Mouse (Mus musculus) kidney, postnatal 0 days (tissue): ENCODE data around the gene Asap2. TPM values are rescaled to one million over a fixed set of nuclear protein-coding genes. Genes with fewer than 3 reads are reported as not detected.
"Not testable (repeated sequence)": the region's sequence is repeated elsewhere in the genome, so short reads cannot be mapped to it uniquely, and the experiment has no call there.

ENCODE experiments used
- ATAC-seq: fragments of 200-750 bp; cut with Nextera tagmentation; replicated peaks from 2 replicates; pipeline ENCODE4 v1.8.0; 2017; ENCODE audit warnings: low read depth, moderate number of reproducible peaks, moderate TSS enrichment, moderate library complexity; ENCODE audit not compliant: low FRiP score
- DNase-seq: peaks from one replicate; pipeline ENCODE4 v3.0.0-alpha.2; 2016; ENCODE audit warnings: low spot score
- H3K27ac ChIP-seq: fragments of 300-500 bp; sonication (generic); 2 replicates; pipeline ENCODE4 v1.5.1; 2014; ENCODE audit warnings: mild to moderate bottlenecking
- H3K27me3 ChIP-seq: fragments of 300-500 bp; sonication (generic); 2 replicates; pipeline ENCODE4 v1.6.1; 2014; ENCODE audit warnings: low read length, mixed read lengths; ENCODE audit not compliant: insufficient read depth
- H3K36me3 ChIP-seq: fragments of 300-500 bp; sonication (generic); 2 replicates; pipeline ENCODE4 v1.6.1; 2014; ENCODE audit warnings: low read length, mixed read lengths; ENCODE audit not compliant: insufficient read depth
- H3K4me1 ChIP-seq: fragments of 300-500 bp; sonication (generic); replicated peaks from 2 replicates; pipeline ENCODE4 v1.6.1; 2014; ENCODE audit warnings: antibody characterized with exemption, low read length, mixed read lengths; ENCODE audit not compliant: insufficient read depth
- H3K4me2 ChIP-seq: fragments of 300-500 bp; sonication (generic); 2 replicates; pipeline ENCODE4 v1.6.1; 2014; ENCODE audit warnings: mild to moderate bottlenecking, low read length, moderate library complexity, mixed read lengths
- H3K4me3 ChIP-seq: fragments of 300-500 bp; sonication (generic); replicated peaks from 2 replicates; pipeline ENCODE4 v1.5.1; 2014; ENCODE audit warnings: low read depth, low read length
- H3K9ac ChIP-seq: fragments of 300-500 bp; sonication (generic); 2 replicates; pipeline ENCODE4 v1.6.1; 2014; ENCODE audit warnings: low read depth, low read length
- H3K9me3 ChIP-seq: fragments of 300-500 bp; sonication (generic); replicated peaks from 2 replicates; pipeline ENCODE4 v1.6.1; 2016; ENCODE audit warnings: low read length, inconsistent platforms, mixed read lengths
- CTCF ChIP-seq: IDR thresholded peaks from 2 replicates; pipeline ENCODE4 v1.5.1; 2016; ENCODE audit warnings: antibody characterized with exemption, low read depth, mild to moderate bottlenecking, moderate library complexity
- WGBS: fragments of 180-500 bp; shearing (Covaris S2); extraction: QIAGEN DNeasy Blood & Tissue Kit; methylation state at CpG from one replicate; pipeline ENCODE4 v1.1.7; 2014; 5-methylcytosine and 5-hydroxymethylcytosine counted together
- polyA plus RNA-seq: library from polyadenylated mRNA; unstranded; fragments of >200 nt; fragmentation: Nextera tagmentation; extraction: Ambion mirVana; gene quantifications from 2 replicates; pipeline ENCODE4 v1.2.1, GENCODE M21; 2015

Asap2 gene
- polyA plus RNA-seq, 1 experiment from 2014 or later, result 8.0 TPM

GRCm38 (mm10) chr12:21090168-21090567 is 99.9 kb downstream of the Asap2 start:
- ATAC-seq, result not testable (repeated sequence)

DNA sequence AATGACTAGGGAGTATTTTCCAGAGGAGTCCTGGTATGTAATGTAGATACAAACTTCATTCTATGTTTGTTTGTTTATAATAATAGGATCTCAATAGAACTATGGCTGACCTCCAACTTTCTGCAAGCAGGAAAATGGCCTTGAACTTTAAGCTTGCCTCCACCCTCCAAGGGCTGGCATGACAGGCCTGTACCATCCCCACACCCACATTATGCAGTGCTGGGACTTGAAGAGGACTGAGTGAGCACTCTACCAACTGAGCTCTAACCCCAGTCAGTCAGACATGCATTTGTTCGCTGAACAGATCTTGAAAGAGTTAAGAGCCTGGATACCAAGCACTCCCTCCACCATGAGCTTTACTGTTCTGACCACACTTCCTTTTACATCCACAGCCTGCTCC is 102.2 kb downstream of the Asap2 start:
- H3K4me1 ChIP-seq, H3K27me3 ChIP-seq, H3K9ac ChIP-seq, H3K4me3 ChIP-seq, ATAC-seq, H3K4me2 ChIP-seq, H3K27ac ChIP-seq, H3K9me3 ChIP-seq, H3K36me3 ChIP-seq, DNase-seq: not testable (repeated sequence)
- 87% methylated on average over 1 of the region's 1 CpGs for WGBS

More at GRCm38 (mm10) chr12:21090168-21090567, 99.9 kb downstream of the Asap2 start:
- H3K27me3 ChIP-seq, H3K9ac ChIP-seq, H3K4me1 ChIP-seq, H3K9me3 ChIP-seq, H3K4me3 ChIP-seq, H3K27ac ChIP-seq, DNase-seq, H3K36me3 ChIP-seq, H3K4me2 ChIP-seq: not testable (repeated sequence)
- peak; percentile 38; the same call in 1 of the 2 replicates for TF ChIP-seq CTCF
- 32% methylated on average over 1 of the region's 1 CpGs for WGBS

DNA sequence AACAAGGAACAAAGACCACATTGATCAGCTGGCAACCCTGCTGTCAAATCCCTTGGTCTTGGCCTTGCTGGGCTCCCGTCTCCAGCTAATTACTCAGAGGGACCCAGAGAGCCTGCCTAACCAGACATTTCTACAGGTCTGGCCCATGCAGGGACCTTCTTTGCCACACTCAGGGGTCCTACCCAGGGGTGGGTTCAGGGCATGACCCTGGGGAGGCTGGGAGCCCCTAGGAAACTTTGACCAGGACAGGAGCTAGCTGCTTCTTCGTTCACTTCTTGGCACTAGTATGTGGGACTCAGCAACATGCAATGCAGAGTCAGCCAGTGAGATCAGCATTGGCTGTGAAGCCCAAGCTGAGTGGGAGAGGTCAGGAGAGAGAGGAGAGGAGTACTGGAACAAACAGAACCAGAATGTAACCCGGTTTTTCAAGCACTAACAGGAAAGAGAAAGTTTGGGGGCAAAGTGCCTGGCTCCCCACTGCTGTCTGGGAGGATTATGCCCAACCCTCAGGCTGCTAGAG is 107.6 kb downstream of the Asap2 start:
- not testable (repeated sequence) for H3K4me2 ChIP-seq, H3K27me3 ChIP-seq, ATAC-seq, DNase-seq, H3K36me3 ChIP-seq, H3K27ac ChIP-seq, H3K9me3 ChIP-seq, H3K9ac ChIP-seq, H3K4me3 ChIP-seq, H3K4me1 ChIP-seq
- WGBS, result 61% methylated on average over 3 of the region's 3 CpGs

GRCm38 (mm10) chr12:21111116-21111475 is 120.8 kb downstream of the Asap2 start:
- H3K4me3 ChIP-seq, result peak overlapping the region; percentile 57
- not testable (repeated sequence) for H3K36me3 ChIP-seq, H3K4me1 ChIP-seq, DNase-seq, H3K27me3 ChIP-seq, H3K9me3 ChIP-seq
- ATAC-seq, result peak; percentile 77
- H3K4me2 ChIP-seq, result peak overlapping the region; percentile 77
- peak; percentile 70 for TF ChIP-seq CTCF
- peak overlapping the region; percentile 73 for H3K9ac ChIP-seq
- peak overlapping the region; percentile 47 for H3K27ac ChIP-seq
- WGBS, result 1% methylated on average over 8 of the region's 8 CpGs

DNA sequence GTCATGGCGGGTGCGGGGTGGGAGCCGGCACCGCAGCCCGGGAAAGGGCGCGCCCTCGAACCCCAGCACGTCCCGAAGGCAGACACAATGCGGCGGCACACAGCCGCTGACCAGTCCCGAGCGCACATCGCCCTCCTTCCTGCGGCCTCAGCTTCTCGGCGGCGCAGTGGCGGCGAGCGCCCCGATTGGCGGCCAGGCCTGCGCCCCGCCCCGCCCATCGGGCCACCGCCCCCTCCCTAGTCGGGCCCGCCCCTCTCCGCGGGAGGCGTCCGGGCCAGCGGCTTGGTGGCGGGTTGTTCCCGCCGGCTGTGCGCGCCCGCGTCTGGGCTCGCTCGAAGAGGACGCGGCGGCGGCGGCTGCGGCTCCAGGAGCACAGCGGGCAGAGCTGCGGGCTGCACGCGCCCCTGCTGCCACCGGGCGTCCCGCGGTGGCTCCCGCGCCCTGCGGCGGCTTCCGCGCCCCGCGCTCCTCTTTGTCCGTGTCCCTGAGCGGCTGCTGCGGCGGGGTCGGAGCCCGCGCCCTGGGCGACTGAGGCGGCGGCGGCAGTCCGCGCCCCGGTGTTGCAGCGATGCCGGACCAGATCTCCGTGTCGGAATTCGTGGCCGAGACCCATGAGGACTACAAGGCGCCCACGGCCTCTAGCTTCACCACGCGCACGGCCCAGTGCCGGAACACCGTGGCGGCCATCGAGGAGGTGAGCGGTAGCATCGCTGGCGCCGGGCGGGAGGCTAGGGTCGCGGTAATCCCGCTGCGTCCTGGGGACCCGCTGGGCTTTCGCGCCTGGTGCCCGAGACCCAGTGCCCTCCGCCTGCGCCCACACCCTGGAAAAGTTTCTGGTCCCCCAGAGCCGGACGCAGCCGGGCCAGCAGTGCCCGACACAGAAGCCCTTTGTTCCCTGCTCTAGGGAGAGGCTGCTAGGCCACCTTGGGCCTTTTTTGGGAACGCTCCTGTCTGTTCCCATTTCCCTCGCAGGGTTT is 121.5 kb downstream of the Asap2 start:
- no peaks in the 10 kb centered on the region for H3K4me1 ChIP-seq
- TF ChIP-seq CTCF, result no peak; the same call in 1 of the 2 replicates
- H3K9me3 ChIP-seq, result no peaks in the 10 kb centered on the region
- H3K4me3 ChIP-seq, result peak overlapping the region; percentile 57
- no peaks in the 10 kb centered on the region for H3K27me3 ChIP-seq
- ATAC-seq, result peak; percentile 97
- peak overlapping the region; percentile 77 for H3K4me2 ChIP-seq
- H3K36me3 ChIP-seq, result no peaks in the 10 kb centered on the region
- H3K27ac ChIP-seq, result peak overlapping the region; percentile 68
- under 1% methylated on average over 104 of the region's 118 CpGs for WGBS
- peak; percentile 92 for DNase-seq
- peak overlapping the region; percentile 73 for H3K9ac ChIP-seq

- ATAC-seq, result peak; percentile 77
- H3K27ac ChIP-seq, result peak overlapping the region; percentile 68
- under 1% methylated on average over 17 of the region's 17 CpGs for WGBS
- peak; percentile 68 for TF ChIP-seq CTCF
- H3K4me2 ChIP-seq, result peak overlapping the region; percentile 77
- H3K4me3 ChIP-seq, result peak overlapping the region; percentile 57
- no peaks in the 10 kb centered on the region for H3K36me3 ChIP-seq
- H3K9ac ChIP-seq, result peak overlapping the region; percentile 73
- H3K27me3 ChIP-seq, result no peaks in the 10 kb centered on the region
- no peaks in the 10 kb centered on the region for H3K4me1 ChIP-seq
- DNase-seq, result peak; percentile 81
- H3K9me3 ChIP-seq, result no peaks in the 10 kb centered on the region
Measured at GRCm38 (mm10) chr12:21112453-21112857, 122.2 kb downstream of the Asap2 start.
